Mouse (Mus musculus) thymus, adult 2 months (tissue): ENCODE results near the gene Glrx2. TPM values are rescaled to one million over a fixed set of nuclear protein-coding genes. Genes with fewer than 3 reads are reported as not detected.

Source experiments
- DNase-seq: peaks from one replicate; pipeline ENCODE4 v3.0.0; 2021
- H3K27ac ChIP-seq: fragments of 200-500 bp; 2 replicates; pipeline ENCODE4 v1.5.1; 2012; ENCODE audit warnings: low read length, control low read depth; ENCODE audit not compliant: control insufficient read depth, insufficient read depth
- H3K27me3 ChIP-seq: fragments of 200-500 bp; 2 replicates; pipeline ENCODE4 v1.6.1; 2012; ENCODE audit warnings: mild to moderate bottlenecking, low read length, moderate library complexity, mixed read lengths; ENCODE audit not compliant: control insufficient read depth, insufficient read depth
- H3K36me3 ChIP-seq: fragments of 200-500 bp; 2 replicates; pipeline ENCODE4 v1.6.1; 2012; ENCODE audit warnings: mild to moderate bottlenecking, low read length, moderate library complexity; ENCODE audit not compliant: control insufficient read depth, insufficient read depth
- H3K4me1 ChIP-seq: fragments of 200-500 bp; replicated peaks from 2 replicates; pipeline ENCODE4 v1.6.1; 2012; ENCODE audit warnings: low read length; ENCODE audit not compliant: control insufficient read depth, insufficient read depth
- H3K4me3 ChIP-seq: fragments of 200-500 bp; 2 replicates; pipeline ENCODE4 v1.5.1; 2012; ENCODE audit warnings: mild to moderate bottlenecking, low read length, control low read depth, moderate library complexity; ENCODE audit not compliant: control insufficient read depth, insufficient read depth
- CTCF ChIP-seq: fragments of 200-500 bp; IDR thresholded peaks from 2 replicates; pipeline ENCODE4 v1.5.1; 2012; ENCODE audit warnings: mild to moderate bottlenecking, control low read depth, low read length, moderate library complexity, borderline replicate concordance; ENCODE audit not compliant: control insufficient read depth, poor library complexity, insufficient read depth; ENCODE audit errors: extremely low read depth
- POLR2A ChIP-seq: fragments of 200-500 bp; IDR thresholded peaks from 2 replicates; pipeline ENCODE4 v1.6.1; 2012; ENCODE audit warnings: mild to moderate bottlenecking, low read length, control low read depth, moderate library complexity; ENCODE audit not compliant: control insufficient read depth, poor library complexity, insufficient read depth; ENCODE audit errors: extremely low read depth
- WGBS: fragments of 180-500 bp; shearing (Covaris S2); methylation state at CpG from one replicate; pipeline ENCODE4 v1.1.7; 2018; 5-methylcytosine and 5-hydroxymethylcytosine counted together
- polyA plus RNA-seq: library from polyadenylated mRNA; depleted of rRNA; stranded (reverse); fragments of >200 nt; gene quantifications from 2 replicates; pipeline ENCODE4 v1.2.3, GENCODE M21; 2012

Gene Glrx2
- polyA plus RNA-seq, 1 experiment = 20.9 TPM

DNA sequence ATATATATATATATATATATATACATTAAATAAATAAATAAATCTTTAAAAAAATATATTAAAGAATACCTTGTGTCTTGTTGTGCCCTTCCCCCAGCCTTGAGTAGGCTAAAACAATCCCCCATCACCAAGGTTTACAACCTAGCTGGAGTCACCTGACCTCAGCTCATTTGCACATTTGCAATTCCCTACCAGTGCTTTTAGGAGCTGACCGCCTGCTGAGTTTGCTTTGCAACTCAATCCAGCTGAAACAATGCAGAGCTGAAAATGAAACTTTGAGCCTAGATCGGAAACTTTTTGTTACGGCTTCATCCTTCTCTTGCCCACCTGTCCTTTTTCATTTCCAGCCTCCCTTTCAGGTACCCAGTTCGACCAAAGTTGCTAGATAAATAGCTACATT lies 15.6 kb downstream of the Glrx2 start:
- WGBS = 85% methylated on average over 4 of the region's 4 CpGs
- DNase-seq = no peak
- Histone ChIP-seq H3K27ac (no peak overlapping the region), H3K4me3 (no peak overlapping the region), H3K4me1 (no peaks in the 10 kb centered on the region), H3K27me3 (no peaks in the 10 kb centered on the region), H3K36me3 (no peaks in the 10 kb centered on the region)
- no peak for TF ChIP-seq POLR2A
- TF ChIP-seq CTCF = no peak

DNA sequence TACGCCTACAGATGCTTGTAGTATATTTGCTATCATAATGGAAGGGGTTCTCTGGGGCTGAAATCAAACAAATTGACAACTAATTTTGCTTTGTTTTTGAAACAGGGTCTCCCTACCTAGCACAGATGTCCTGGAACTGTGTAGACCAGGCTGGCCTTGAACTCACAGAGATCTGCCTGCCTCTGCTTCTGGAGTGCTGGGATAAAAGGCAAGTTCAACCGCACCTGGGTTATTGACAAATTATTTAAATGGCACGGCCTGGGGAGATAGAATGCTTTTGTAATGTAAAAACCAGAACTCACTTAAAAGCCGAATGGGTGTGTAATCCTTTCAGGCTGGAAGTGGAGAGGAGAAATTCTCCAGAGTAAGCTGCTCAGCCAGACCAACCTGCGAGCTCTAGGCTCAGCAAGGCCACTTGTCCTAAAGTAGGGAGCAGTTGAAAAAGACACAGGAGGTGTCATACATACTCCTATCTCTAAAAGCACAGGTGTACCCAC lies 17.8 kb downstream of the Glrx2 start:
- no peak overlapping the region for H3K27ac ChIP-seq
- no peaks in the 10 kb centered on the region for H3K27me3 ChIP-seq
- no peak for DNase-seq
- H3K4me3 ChIP-seq = no peak overlapping the region
- no peaks in the 10 kb centered on the region for H3K4me1 ChIP-seq
- 91% methylated on average over 5 of the region's 5 CpGs for WGBS
- H3K36me3 ChIP-seq = no peaks in the 10 kb centered on the region
- no peak for TF ChIP-seq POLR2A
- no peak for TF ChIP-seq CTCF

DNA sequence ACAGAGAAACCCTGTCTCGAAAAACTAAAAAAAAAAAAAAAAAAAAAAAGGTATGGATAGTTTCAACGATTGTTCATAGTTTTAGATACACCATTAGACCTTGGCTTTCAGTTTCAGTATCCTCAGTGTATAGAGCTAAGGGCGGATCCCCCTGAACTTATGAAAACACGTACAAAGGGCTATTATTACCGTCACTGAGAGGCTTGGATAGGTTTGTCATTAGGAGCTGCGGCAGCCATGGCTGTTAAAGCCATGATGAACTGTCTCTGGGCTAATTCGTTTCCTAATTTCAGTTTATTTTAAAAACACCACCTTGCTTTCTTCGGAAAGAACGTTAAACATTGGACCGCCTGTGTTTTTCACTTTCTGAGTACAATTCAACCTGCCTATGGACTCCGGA lies 22.7 kb downstream of the Glrx2 start:
- peak overlapping the region; percentile 94 for H3K4me3 ChIP-seq
- 6% methylated on average over 11 of the region's 11 CpGs for WGBS
- H3K27me3 ChIP-seq = no peaks in the 10 kb centered on the region
- no peak overlapping the region for H3K27ac ChIP-seq
- DNase-seq = no peak
- TF ChIP-seq CTCF = no peak
- no peak for TF ChIP-seq POLR2A
- peaks cover 11% of the 10 kb centered on the region; the same call in 1 of the 2 replicates for H3K36me3 ChIP-seq
- H3K4me1 ChIP-seq = peaks cover 3% of the 10 kb centered on the region

DNA sequence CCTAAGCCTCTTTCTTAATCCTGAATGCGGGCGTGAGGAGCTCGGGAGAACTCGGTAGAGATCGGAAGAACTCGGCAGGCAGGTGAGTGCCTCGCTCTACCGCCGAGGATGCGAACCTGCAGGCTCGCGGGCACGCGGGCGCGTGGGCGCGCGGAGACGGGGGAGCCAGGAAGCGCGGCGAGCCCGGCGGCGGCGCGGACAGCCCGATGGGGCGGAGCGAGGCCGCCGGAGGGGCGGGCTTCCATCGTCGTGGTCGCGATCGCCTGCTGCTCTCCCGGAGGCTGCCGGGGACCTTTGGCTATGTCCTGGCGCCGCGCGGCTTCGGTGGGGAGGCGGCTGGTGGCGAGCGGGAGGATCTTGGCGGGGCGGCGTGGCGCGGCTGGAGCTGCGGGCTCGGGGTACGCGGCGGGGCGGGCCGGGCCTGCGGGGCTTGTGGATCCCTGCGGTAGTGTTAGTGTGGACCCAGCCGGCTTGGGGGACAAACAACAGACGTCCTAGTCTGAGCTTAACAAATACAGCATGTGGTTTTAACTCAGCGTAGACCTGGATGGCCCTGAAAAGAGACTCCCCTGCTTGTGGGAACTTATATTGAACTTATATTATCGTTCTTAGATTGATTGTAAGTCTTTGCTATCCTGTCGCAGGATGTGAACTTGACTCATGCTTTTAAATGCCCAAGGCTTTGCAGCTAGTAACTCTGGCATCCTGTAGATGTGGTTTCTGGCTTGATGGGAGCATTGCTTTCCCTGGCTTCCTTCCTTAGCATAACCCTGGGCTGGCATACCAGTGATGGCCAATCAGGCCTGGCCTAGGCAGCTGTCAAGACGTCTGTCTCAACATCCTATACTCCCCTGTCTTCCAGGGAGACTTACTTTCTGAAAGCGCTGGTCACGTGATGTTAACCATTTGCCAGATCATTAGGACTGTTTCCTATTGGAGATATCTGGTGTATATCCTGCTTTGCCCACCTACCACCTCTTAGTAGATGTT lies 23.5 kb downstream of the Glrx2 start:
- H3K4me1 ChIP-seq = peaks cover 3% of the 10 kb centered on the region
- TF ChIP-seq CTCF (peak; percentile 48; the same call in 1 of the 2 replicates), POLR2A (peak; percentile 55; the same call in 1 of the 2 replicates)
- H3K27me3 ChIP-seq = no peaks in the 10 kb centered on the region
- H3K4me3 ChIP-seq = peak overlapping the region; percentile 94
- DNase-seq = peak; percentile 96
- under 1% methylated on average over 70 of the region's 71 CpGs for whole genome bisulfite sequencing
- peaks cover 11% of the 10 kb centered on the region; the same call in 1 of the 2 replicates for H3K36me3 ChIP-seq
- no peak overlapping the region for H3K27ac ChIP-seq

DNA sequence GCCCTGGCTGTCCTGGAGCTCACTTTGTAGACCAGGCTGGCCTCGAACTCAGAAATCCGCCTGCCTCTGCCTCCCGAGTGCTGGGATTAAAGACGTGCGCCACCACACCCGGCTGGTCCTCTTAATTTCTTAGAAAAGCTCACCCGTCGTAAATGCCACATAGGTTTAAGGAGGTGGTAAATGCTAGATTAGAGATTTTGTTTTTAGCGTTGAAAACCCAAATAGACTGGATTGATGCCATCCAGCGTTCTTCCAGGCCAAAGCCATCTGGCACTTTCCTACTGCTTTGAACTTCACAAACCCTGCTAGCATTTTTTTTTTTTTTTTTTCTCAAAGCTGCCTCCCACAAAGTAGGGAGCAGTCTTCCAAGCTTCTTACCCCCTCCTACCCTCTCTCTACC lies 24.4 kb downstream of the Glrx2 start:
- TF ChIP-seq POLR2A = no peak
- no peak for TF ChIP-seq CTCF
- Histone ChIP-seq H3K4me1 (peaks cover 3% of the 10 kb centered on the region), H3K4me3 (no peak overlapping the region), H3K27me3 (no peaks in the 10 kb centered on the region), H3K27ac (no peak overlapping the region), H3K36me3 (peaks cover 14% of the 10 kb centered on the region; the same call in 1 of the 2 replicates)
- no peak for DNase-seq
- WGBS = 94% methylated on average over 10 of the region's 10 CpGs

DNA sequence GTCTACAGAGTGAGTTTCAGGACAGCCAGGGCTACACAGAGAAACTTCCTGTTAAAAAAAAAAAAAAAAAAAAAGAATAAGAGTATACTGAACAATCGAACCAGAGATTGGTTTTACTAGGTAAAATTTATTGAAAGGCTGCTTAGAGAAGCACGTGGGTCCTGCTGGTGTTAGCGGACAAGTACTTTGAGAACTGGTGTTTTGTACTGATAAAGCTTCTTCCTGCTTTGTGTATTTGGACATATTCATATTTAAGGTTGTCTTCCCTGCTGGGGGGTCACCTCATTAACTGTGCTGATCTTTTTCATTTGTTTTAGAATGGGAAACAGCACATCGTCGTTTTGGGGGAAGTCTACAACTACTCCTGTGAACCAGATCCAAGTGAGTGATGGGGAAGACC lies 25.2 kb downstream of the Glrx2 start:
- Histone ChIP-seq H3K27ac (no peak overlapping the region), H3K4me3 (no peak overlapping the region), H3K27me3 (no peaks in the 10 kb centered on the region), H3K36me3 (peaks cover 20% of the 10 kb centered on the region; the same call in 1 of the 2 replicates), H3K4me1 (peaks cover 3% of the 10 kb centered on the region)
- WGBS = 89% methylated on average over 5 of the region's 5 CpGs
- no peak for DNase-seq
- TF ChIP-seq CTCF (no peak), POLR2A (no peak)
